Mouse (Mus musculus) megakaryocyte progenitor cell, adult 5-6 weeks (primary cell): ENCODE data around the gene Evx1. TPM values are rescaled to one million over a fixed set of nuclear protein-coding genes. Genes with fewer than 3 reads are reported as not detected.
"Not testable (repeated sequence)": the region's sequence is repeated elsewhere in the genome, so short reads cannot be mapped to it uniquely, and the experiment has no call there.

ENCODE experiments used
- ATAC-seq: replicated peaks from 2 replicates; pipeline ENCODE4 v1.8.0; 2016; ENCODE audit warnings: mild to moderate bottlenecking, moderate TSS enrichment, inconsistent platforms; ENCODE audit not compliant: poor library complexity
- total RNA-seq, 2 experiments: library from RNA; stranded (forward) in 1 of 2; stranded (reverse) in 1 of 2; fragments of 157-497, 149-512 nt in 1 of 2; fragments of 200-1000 nt in 1 of 2; gene quantifications; 2 replicates each; pipeline versions ENCODE4 v1.2.3 to v1.2.4; 2015 to 2017

The Evx1 gene
- total RNA-seq, 2 experiments from 2014 or later, result not detected

- no peak for ATAC-seq
Observed at GRCm38 (mm10) chr6:52319956-52320690, 6.8 kb downstream of the Evx1 start.

- no peak for ATAC-seq
Observed at GRCm38 (mm10) chr6:52320966-52321825, 7.9 kb downstream of the Evx1 start.

DNA sequence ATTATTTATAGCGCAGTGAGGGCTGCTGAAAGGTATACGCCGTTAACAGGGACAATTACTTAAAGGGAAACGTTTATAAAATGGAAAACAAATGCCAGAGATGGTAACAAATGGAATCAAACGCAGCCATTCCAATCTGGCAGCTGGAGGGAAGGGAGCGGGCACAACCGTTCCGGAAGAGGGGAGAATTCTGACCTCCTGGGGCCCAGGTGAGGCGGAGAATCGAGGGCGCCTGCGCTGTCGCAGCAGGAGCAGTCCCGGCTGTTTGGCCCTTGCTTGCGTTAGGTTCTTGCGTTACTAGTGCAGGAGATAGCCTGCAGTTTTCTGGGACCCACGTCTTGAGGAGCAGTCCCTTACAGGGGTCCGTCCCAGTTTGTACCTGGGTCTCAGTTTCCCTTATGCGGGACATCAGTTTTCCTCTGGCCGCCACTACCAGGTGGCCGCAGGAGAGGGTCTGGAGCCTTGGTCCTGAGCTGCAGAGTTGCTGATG, 8.6 kb downstream of the Evx1 start:
- no peak for ATAC-seq

DNA sequence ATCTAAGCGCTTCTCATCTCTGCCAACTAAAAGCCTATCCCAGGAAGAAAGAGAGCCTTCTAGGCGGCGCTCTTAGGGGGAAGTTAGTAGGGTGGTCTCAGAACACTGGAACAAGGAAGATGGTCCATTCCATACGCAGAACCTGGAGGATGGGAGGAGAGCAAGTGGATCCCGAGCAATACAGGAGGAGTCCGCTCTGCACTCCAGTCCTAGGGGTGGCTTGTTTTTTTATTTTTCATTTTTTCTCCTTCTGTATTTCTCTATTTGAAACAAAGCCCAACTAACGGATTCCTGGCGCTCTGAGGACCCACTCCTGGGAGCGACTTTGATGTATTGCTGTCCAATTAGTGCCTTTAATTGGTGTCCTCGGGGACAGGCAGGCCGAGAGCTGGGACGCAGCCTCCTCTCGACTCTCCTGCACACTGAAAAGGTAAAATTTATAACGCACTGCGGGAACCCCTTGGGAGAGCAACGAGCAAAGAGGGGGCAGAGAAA, 9.5 kb downstream of the Evx1 start:
- ATAC-seq, result no peak

DNA sequence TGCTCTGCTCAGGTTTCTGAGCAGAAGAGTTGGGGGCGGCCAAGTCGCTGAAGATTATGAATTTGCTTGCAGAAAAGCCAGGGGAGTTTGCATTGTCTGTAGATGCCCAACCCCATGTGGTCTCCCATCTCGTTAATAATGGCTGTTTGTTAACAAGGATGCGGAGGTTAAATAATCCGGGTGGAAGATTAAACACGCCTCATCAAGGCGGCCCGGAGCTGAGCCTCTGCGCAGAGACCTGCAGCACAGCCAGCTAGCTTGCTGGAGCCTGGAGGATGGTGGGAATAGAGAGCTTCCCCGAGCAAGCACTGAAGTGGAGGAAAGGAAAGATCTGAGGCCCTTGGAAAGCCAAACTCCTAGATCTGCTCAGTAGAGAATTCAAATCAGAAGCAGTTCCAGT, 10.0 kb downstream of the Evx1 start:
- no peak for ATAC-seq

DNA sequence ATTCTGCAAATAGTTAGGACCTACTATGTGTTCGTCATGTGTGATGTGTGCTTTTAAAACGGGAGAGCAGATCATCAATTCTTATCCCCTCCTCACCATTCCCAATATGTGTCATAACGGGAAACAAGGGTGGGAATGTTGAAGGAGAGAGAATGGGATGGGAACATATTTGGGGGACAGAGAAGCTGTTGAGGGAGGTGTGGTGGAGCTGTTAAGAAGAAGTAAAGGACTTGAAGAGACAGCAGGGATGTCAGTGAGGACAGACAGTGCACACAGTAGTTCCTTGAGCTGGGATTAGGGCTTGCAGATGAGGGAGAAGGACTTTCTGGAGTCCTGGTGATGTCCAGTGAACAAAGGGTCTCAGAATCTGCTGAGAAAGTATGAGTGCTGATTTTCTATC, 10.8 kb downstream of the Evx1 start:
- no peak for ATAC-seq

- ATAC-seq, result not testable (repeated sequence)
Observed at GRCm38 (mm10) chr6:52346816-52347215, 33.5 kb downstream of the Evx1 start.

DNA sequence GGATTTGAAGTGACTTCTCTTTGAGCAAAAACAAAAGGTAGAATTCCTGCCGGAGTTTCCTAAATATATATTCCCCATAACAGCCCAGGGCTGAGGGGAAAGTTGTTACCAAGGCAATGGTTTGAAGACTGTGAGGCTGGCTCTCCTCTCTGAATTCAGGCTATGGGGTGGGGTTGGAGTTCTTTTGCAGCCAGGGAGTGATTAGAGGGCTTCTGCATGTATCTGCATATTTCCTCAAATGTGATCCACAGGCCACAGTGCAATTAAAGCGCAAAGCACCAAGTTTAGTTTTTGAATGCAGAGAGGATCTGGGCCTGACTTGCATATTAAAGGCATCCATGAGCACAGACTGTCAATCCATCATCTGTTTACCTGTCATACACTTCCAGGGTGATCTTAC, 52.7 kb downstream of the Evx1 start:
- ATAC-seq, result no peak

DNA sequence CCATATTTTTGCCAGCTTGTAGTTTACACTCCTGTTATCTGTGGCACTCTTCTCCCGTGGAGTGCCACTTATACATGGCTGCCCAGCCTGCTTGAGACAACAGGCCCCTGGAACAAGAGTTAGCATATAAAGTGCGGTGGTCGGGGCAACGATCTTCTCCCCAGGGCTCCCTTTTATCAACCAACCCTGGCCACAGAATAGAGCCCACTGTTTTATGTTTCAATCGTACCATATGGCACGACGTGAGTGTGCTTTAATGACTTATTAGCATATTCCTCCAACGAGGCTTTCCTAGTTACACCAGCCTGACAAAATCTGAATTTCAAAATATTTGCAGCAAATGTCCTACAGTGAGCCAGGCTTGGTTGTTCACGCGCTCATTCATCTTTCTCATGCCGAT, 53.2 kb downstream of the Evx1 start:
- ATAC-seq, result no peak

DNA sequence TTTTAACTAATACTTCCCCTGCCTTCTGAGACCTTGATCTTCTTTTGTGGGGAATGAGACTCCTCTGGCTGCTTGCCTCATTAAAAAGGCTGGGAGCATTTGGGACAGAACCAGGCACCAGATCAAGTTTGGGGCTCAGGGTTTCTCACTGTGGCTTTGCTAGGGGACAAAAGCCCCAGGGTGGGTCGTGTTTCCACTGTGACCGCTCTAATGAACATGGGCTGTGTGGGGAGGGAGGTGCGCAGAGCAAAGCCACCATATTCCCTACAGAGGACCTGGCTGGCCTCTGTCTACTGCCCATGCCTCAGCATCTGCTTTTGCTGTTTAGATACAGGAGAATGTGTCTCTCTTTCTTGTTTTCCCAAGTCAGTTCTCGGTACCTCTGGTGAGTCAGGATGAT, 53.8 kb downstream of the Evx1 start:
- no peak for ATAC-seq

Other genes with a start within 250 kb of the Evx1 start
- gene Hoxa1, start 155.2 kb upstream of the Evx1 start, total RNA-seq (2015), result 0.15 and 0.17 TPM in 2 replicates
- gene Hoxa1, start 155.2 kb upstream of the Evx1 start, total RNA-seq (2017), result 0.10 TPM in 1 of 2 replicates, not detected in the other
- 0.86 TPM in 1 of 2 replicates, not detected in the other for gene Hoxa2, start 148.7 kb upstream of the Evx1 start, total RNA-seq (2015)
- gene Hoxa2, start 148.7 kb upstream of the Evx1 start, total RNA-seq (2017), result 0.34 TPM in 1 of 2 replicates, not detected in the other
- not detected in 2 replicates for gene 5730596B20Rik, start 136.0 kb upstream of the Evx1 start, total RNA-seq (2015)
- not detected in 2 replicates for gene 5730596B20Rik, start 136.0 kb upstream of the Evx1 start, total RNA-seq (2017)
- gene Hoxa4, start 121.7 kb upstream of the Evx1 start, total RNA-seq (2015), result 0.88 and 1.9 TPM in 2 replicates
- 0.71 and 1.3 TPM in 2 replicates for gene Hoxa4, start 121.7 kb upstream of the Evx1 start, total RNA-seq (2017)
- gene Hoxa5, start 108.9 kb upstream of the Evx1 start, total RNA-seq (2015), result 2.3 and 3.1 TPM in 2 replicates
- gene Hoxa5, start 108.9 kb upstream of the Evx1 start, total RNA-seq (2017), result 0.83 and 1.1 TPM in 2 replicates
- gene Hoxa6, start 104.8 kb upstream of the Evx1 start, total RNA-seq (2015), result 0.22 TPM in 1 of 2 replicates, not detected in the other
- not detected in 2 replicates for gene Hoxa6, start 104.8 kb upstream of the Evx1 start, total RNA-seq (2017)
- 0.59 and 2.1 TPM in 2 replicates for gene Hoxa3, start 100.2 kb upstream of the Evx1 start, total RNA-seq (2015)
- 0.37 and 0.42 TPM in 2 replicates for gene Hoxa3, start 100.2 kb upstream of the Evx1 start, total RNA-seq (2017)
- not detected in 2 replicates for gene Gm28308, start 100.2 kb upstream of the Evx1 start, total RNA-seq (2015)
- 0.84 TPM in 1 of 2 replicates, not detected in the other for gene Gm28308, start 100.2 kb upstream of the Evx1 start, total RNA-seq (2017)
- gene Hoxa7, start 91.6 kb upstream of the Evx1 start, total RNA-seq (2015), result 11.4 and 15.7 TPM in 2 replicates
- gene Hoxa7, start 91.6 kb upstream of the Evx1 start, total RNA-seq (2017), result 5.5 and 8.2 TPM in 2 replicates
- gene Hoxa9, start 82.4 kb upstream of the Evx1 start, total RNA-seq (2015), result 8.1 and 10.7 TPM in 2 replicates
- gene Hoxa9, start 82.4 kb upstream of the Evx1 start, total RNA-seq (2017), result 23.4 and 24.9 TPM in 2 replicates
- 0.12 and 0.24 TPM in 2 replicates for gene Hoxa10, start 72.6 kb upstream of the Evx1 start, total RNA-seq (2015)
- gene Hoxa10, start 72.6 kb upstream of the Evx1 start, total RNA-seq (2017), result 0.30 TPM in 1 of 2 replicates, not detected in the other
- not detected in 2 replicates for gene Hoxa11, start 67.7 kb upstream of the Evx1 start, total RNA-seq (2015)
- 0.10 TPM in 1 of 2 replicates, not detected in the other for gene Hoxa11, start 67.7 kb upstream of the Evx1 start, total RNA-seq (2017)
- not detected in 2 replicates for gene Hoxa13, start 52.6 kb upstream of the Evx1 start, total RNA-seq (2015)
- not detected in 2 replicates for gene Hoxa13, start 52.6 kb upstream of the Evx1 start, total RNA-seq (2017)